Mouse (Mus musculus) gastrocnemius, postnatal 10 days (tissue): ENCODE data around the gene Klhl6. TPM values are rescaled to one million over a fixed set of nuclear protein-coding genes. Genes with fewer than 3 reads are reported as not detected.
"Not testable (repeated sequence)": the region's sequence is repeated elsewhere in the genome, so short reads cannot be mapped to it uniquely, and the experiment has no call there.

Experiments used
- DNase-seq: peaks from one replicate; pipeline ENCODE4 v3.0.0; 2021; ENCODE audit warnings: mixed read lengths
- long read RNA-seq, 2 experiments: library from polyadenylated mRNA; stranded (forward); transcript quantifications; one replicate each; pipeline ENCODE4 v2.0.0; 2021
- total RNA-seq, 2 experiments: library from RNA; stranded (reverse); gene quantifications; 2 replicates each; pipeline ENCODE4 v1.2.3; 2021

Klhl6 gene
- total RNA-seq, result 1 to 10 TPM; 3.3 to 5.4 TPM
- long read RNA-seq, experiment 1, transcript Klhl6-201 (7 exons, 2,389 nt), result major isoform, 8 of 10 reads
- long read RNA-seq, experiment 1, partial matches to known transcripts, result 1 of 10 reads
- long read RNA-seq, experiment 1, other reads (novel, unspliced or antisense), result 1 of 10 reads
- long read RNA-seq, experiment 2, partial matches to known transcripts, result 3 of 7 reads
- long read RNA-seq, experiment 2, other reads (novel, unspliced or antisense), result 1 of 7 reads

GRCm38 (mm10) chr16:19982537-19983257 lies at the start of gene Klhl6:
Gene Klhl6, minus strand, starts transcription at chr16:19983037.
- peak; percentile 10 for DNase-seq

- DNase-seq, result not testable (repeated sequence)
Observed at GRCm38 (mm10) chr16:20027241-20027640, 44.4 kb upstream of the Klhl6 start.

GRCm38 (mm10) chr16:20022821-20023220 lies 40.0 kb upstream of the Klhl6 start:
- no peak for DNase-seq

DNA sequence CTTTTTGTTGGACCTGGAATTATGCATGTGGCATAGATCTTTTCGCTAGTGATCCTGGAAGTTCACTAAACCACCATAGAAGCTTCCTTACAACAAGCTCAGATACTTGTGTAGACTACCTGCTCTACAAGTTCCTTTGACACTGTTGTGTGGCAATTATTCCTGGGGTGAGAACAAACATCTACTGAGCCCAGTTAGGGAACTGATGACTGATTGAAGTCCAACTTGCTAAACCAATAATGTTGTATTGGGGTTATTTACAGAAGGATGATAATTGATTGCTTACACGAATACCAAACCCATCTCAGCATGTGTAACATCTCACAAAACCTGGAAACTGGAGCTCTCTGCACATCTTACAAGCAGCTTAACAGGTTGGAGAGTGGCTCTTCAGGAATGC lies 39.0 kb upstream of the Klhl6 start:
- no peak for DNase-seq

- DNase-seq, result no peak
Observed at GRCm38 (mm10) chr16:20012647-20013046, 29.8 kb upstream of the Klhl6 start.

DNA sequence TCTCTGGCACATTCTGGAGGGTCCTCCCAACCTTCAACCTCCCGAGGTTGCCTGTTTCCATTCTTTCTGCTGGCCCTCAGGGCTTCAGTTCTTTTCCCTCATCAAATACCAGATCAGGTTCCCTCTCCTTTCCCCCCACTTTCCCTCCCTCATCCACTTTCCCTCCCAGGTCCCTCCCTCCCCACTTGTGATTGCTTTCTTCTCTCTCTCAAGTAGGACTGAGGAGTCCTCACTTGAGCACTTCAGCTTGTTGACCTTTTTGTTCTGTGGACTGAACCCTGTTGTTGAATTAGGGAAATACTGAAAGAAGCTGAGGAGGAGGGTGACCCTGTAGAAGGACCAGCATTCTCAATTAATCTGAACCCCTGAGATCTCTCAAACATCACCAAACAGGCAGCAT lies 23.2 kb upstream of the Klhl6 start:
- no peak for DNase-seq

DNA sequence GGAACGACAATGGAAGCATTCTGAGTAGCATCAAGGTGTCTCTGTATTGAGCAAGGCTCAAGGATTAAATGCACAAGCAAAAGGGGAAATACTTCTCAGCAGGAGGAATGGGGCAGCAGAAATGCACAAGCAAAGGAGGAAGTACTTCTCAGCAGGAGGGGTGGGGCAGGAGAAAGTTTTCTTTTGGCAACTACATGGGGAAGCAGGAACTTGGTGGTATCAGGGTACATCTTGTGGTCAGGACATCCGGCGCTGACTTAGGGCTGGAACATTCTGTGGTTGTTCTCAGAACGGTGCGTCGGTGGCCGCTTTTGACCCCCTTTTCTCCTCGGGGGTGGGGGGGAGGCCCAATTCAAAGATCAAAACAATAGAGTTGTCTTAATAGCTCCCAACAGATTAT lies 17.4 kb upstream of the Klhl6 start:
- not testable (repeated sequence) for DNase-seq

DNA sequence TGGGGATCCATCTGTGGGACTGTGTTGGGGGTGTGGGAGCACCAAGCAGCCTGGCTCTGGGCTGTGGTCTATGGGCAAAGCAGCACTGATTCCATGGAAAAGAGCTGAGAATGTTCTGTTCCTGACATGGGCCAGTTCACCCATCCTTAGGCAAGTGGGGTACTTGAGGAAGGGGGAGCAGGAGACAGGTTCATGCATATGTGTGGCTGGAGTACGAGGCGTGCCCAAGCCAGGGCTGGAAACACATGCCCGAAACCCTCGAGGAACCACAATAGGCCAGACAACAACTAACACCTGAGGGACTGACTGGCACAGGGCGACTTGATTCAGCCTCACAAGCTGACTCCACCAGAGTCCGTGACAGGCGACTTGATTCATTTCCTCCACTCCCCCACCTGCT lies 14.8 kb upstream of the Klhl6 start:
- no peak for DNase-seq

DNA sequence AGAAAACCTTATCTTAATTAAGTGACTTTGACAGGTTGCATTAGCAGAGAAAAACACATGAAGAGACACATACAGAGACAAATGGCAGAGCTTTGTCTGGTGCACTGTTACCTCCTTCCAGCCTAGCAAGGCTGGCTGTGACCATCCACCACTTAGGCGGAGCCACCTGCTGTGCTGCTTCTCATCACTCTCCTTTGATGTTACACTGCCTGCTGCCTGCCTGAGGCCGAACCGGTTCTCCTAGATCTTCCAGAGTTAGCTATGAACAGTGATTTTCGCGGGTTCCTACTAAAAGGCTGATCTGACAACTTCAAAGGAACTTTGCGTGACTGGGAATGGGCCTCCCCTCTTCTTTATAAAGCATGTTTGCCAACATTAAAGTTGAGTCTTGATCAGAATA lies 14.1 kb upstream of the Klhl6 start:
- DNase-seq, result not testable (repeated sequence)

- DNase-seq, result no peak
Observed at GRCm38 (mm10) chr16:19995818-19996217, 13.0 kb upstream of the Klhl6 start.

- no peak for DNase-seq
Observed at GRCm38 (mm10) chr16:19993278-19993677, 10.4 kb upstream of the Klhl6 start.

DNA sequence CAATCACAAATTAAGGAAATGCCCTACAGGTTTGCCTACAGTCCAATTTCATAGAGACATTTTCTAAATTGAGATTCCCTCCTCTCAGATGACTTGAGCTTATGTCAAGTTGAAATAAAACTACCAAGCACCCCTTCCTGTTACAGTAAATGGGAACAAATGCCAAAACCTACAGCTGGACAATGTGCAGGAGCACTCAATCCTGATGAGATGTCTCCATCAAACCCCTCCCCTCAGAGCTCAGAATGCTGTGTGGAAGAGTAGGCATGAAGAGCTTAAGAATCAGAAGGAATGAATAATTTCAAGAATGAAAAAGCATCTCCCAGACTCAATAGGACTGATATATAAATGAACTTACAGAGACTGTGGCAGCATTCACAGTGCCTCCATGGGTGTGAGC lies 7.7 kb upstream of the Klhl6 start:
- DNase-seq, result no peak

DNA sequence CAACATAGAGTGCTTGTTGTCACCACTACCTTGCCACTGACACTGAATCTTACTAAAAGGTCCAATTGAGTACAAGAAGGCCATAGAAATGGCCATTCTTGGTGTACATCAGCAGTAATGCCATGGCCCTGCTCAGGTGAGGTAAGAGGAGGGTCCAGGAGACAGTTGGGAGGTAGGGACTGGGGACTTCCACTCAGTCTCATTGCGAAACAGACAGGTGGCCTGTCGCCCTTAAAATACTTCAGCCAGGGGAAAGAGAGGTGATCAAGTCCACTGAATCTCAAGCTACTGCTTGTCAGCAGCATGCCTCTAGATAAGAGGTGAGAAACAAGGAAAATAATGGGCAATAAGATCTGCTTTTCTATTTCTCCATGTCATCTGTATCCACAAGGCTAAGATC lies 4.8 kb upstream of the Klhl6 start:
- no peak for DNase-seq

DNA sequence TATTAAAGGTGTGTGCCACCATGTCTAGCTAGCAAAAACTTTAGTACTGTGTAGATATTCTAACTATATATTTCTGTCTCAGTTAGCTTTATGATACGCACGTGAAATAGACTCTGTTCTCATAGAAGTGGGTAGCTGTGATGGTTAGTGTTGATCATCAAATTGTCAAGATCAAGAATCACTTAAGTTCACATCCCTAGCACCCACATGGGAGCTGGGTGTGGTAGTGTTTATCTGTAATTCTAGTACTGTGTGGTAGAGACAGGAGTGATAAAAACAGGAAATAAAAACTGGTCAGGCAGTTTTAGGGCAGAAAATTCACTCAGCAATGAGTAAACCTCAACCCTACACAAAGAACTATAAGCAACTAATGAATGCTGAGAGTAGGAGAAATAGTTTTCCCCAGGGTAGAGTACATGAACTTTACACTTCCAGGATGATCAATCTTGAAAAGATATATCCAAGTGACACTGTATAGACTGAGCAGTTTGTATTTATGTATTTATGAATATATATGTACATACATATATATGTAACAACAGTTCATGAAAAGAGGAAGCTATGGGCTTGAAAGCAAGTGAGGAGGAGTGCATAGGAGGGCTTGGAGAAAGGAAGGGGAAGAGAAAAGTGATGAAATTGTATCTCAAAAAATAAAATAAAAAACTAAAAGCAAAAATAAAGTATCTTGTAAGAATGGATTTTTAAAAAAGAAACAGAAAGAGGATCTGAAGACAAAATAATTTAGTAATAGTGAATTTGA lies 2.2 kb upstream of the Klhl6 start:
- DNase-seq, result no peak

DNA sequence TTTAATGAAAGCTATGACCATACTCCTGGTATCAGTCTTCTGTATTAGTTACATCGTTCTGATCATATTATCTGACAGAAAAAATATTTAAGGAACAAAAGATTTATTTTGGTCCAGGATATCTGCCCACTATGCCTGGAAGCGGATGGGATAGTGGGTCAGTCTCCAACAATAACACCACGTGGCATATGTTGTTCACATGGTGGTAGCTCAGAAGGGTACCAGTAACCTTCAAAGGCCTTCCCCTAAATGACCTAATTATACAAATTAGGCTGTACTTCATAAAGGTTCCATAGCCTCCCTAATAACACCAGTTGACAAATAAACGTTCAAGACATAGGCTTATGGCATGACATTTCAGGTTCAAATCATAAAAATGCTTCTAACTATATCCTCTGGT lies 722 bp upstream of the Klhl6 start:
- DNase-seq, result no peak

- DNase-seq, result no peak
Observed at GRCm38 (mm10) chr16:19981684-19982083, 1.2 kb downstream of the Klhl6 start.

GRCm38 (mm10) chr16:19981006-19981405 lies 1.8 kb downstream of the Klhl6 start:
- no peak for DNase-seq

DNA sequence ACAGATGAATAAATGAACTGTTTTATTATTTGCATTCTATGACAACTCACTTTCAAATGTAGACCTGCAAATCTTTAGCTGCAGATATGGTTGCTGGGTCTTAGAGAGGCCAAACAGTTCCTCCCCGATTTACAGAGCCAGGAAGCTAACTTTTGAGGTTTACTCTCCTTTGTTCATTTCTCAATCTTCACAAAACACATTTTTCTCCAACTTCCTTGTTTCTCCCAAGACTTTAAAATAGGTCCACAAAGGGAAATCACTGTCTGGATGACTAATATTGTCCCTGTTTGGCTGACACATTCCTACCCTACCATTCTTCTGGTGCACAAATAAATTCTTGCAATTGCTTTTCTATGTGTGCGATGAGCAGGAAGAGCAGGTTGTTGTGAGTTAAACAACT lies 3.1 kb downstream of the Klhl6 start:
- no peak for DNase-seq

DNA sequence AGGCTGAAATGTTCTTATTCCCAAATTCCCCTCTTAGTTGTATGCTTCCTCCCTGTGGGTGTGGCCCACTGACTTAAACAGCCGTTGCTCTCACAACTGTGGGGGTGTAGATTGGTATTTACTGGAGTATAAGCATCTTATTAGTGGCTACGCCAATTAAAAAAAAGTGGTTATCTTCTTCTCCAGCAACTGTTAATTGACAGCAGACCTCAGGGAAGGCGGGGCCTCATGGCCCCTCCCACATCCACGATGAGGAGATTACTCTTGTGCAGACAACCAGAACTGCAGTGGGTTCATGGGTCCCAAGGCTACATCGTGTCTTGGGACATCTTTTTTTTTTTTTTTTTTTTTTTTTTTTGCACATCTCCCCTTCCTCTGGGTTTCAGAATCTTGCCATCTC lies 5.6 kb downstream of the Klhl6 start:
- no peak for DNase-seq

DNA sequence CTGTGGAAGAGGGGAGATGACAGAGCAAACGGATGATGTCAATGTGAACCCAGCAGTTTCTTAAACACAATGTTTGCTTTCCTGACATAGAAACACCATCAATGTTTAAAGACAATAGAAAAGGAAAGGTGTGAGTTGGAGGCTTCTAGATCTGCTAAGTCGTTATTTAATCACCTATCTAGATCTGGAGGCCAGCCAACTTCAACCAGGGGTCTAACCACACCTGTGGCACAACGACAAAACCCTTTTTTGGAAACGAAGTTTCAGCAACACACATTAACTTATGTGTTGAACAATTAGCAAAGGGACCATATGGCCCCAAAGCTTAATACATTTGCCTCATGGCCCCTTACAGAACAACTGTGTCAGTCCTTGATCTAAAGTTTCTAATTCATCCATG lies 6.0 kb downstream of the Klhl6 start:
- DNase-seq, result no peak

GRCm38 (mm10) chr16:19975432-19975831 lies 7.4 kb downstream of the Klhl6 start:
- DNase-seq, result no peak

DNA sequence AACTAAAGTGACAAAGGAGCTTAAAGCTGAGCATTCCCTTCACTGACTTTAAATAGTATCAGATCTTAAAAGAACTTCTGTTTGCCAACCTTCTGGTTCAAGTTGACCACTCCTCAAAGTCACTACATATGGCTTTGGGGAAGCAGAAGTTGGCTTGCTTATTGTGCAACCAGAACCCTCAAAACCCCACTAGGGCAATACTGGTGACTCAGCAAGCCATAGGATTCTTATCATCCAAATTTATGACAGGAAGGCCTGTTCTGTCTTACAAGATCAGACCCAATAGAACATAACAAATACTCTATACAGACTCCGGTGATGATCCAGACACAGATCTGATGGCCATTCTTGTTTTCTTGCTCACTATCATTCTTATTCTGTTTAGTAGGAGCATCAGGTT lies 9.4 kb downstream of the Klhl6 start:
- DNase-seq, result no peak

GRCm38 (mm10) chr16:19972736-19973350 lies 10.0 kb downstream of the Klhl6 start:
- DNase-seq, result no peak
